Mouse (Mus musculus) forebrain, embryonic 16.5 days (tissue): Measurements from ENCODE around the gene Tcf7l2. TPM values are rescaled to one million over a fixed set of nuclear protein-coding genes. Genes with fewer than 3 reads are reported as not detected.

ENCODE experiments used
- ATAC-seq: fragments of 200-750 bp; cut with Nextera tagmentation; 2 replicates; pipeline ENCODE4 v1.8.0; 2017; ENCODE audit warnings: mild to moderate bottlenecking, moderate library complexity
- H3K27ac ChIP-seq: fragments of 300-500 bp; sonication (generic); 2 replicates; pipeline ENCODE4 v1.5.1; 2014; ENCODE audit warnings: low read length, control low read depth
- H3K27me3 ChIP-seq: fragments of 300-500 bp; sonication (generic); replicated peaks from 2 replicates; pipeline ENCODE4 v1.6.1; 2014; ENCODE audit warnings: low read length; ENCODE audit not compliant: control insufficient read depth, insufficient read depth
- H3K36me3 ChIP-seq: fragments of 300-500 bp; sonication (generic); 2 replicates; pipeline ENCODE4 v1.6.1; 2014; ENCODE audit not compliant: control insufficient read depth, insufficient read depth
- H3K4me1 ChIP-seq: fragments of 300-500 bp; sonication (generic); replicated peaks from 2 replicates; pipeline ENCODE4 v1.6.1; 2014; ENCODE audit warnings: low read length; ENCODE audit not compliant: control insufficient read depth, insufficient read depth
- H3K4me2 ChIP-seq: fragments of 300-500 bp; sonication (generic); 2 replicates; pipeline ENCODE4 v1.6.1; 2014; ENCODE audit warnings: mild to moderate bottlenecking, low read length, control low read depth
- H3K4me3 ChIP-seq: fragments of 300-500 bp; sonication (generic); replicated peaks from 2 replicates; pipeline ENCODE4 v1.5.1; 2014; ENCODE audit warnings: mild to moderate bottlenecking, low read length, control low read depth
- H3K9ac ChIP-seq: fragments of 300-500 bp; sonication (generic); replicated peaks from 2 replicates; pipeline ENCODE4 v1.6.1; 2014; ENCODE audit warnings: low read depth, low read length, control low read depth
- H3K9me3 ChIP-seq: fragments of 300-500 bp; sonication (generic); 2 replicates; pipeline ENCODE4 v1.6.1; 2016; ENCODE audit warnings: low read length; ENCODE audit not compliant: control insufficient read depth
- WGBS: fragments of 180-500 bp; shearing (Covaris S2); extraction: QIAGEN DNeasy Blood & Tissue Kit; methylation state at CpG from one replicate; pipeline ENCODE4 v1.1.7; 2014; 5-methylcytosine and 5-hydroxymethylcytosine counted together
- polyA plus RNA-seq: library from polyadenylated mRNA; unstranded; fragments of >200 nt; fragmentation: Nextera tagmentation; extraction: Ambion mirVana; gene quantifications from 2 replicates; pipeline ENCODE4 v1.2.1, GENCODE M21; 2015

Gene Tcf7l2
- polyA plus RNA-seq, 1 experiment from 2014 or later = 58.7 TPM

DNA sequence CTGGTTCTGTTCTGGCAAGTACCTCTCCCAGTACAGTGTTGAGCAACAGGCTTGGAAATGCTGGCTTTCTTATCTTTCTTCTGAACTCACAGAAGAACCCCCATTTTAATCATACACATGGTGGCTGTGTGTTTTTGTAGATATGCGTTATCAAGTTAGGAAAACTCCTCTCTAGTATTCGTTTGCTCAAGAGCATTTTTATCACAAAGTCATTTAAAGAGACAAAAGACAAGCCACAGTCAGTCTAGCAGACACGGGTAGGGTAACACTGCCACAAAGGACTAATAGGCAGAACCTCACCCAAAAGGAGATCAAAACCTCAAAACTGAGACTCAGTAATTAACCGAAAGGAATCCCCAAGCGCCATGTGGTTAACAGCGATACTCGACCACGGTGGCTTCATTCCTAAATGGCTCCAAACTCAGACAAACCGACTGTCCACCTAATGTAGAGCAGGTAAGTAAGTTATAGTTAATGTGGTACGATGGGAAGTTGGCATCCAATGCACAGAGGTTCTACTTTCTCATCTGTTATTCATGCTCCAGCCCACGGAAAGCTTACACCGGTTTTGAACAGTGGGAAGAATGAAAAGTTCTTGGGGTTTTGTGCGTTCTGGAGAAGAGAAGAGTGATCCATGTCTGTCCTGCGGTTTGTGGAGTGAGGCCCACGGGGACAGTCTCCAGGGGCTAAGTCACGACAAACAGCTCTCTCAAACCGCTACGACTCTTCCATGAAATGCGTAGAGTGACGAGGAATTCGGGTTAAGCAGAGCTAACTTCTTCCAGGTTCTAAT, 196.8 kb downstream of the Tcf7l2 start:
- Histone ChIP-seq H3K9me3 (0 out of 2 replicates have a peak, but pooled peaks cover 2% of the 10 kb centered on the region), H3K27me3 (peaks cover 4% of the 10 kb centered on the region; the same call in 1 of the 2 replicates), H3K9ac (no peak overlapping the region), H3K36me3 (no peaks in the 10 kb centered on the region), H3K4me3 (no peak overlapping the region), H3K4me2 (no peak overlapping the region), H3K27ac (no peak overlapping the region), H3K4me1 (peaks cover 17% of the 10 kb centered on the region)
- no peak for ATAC-seq
- WGBS = 93% methylated on average over 21 of the region's 21 CpGs

DNA sequence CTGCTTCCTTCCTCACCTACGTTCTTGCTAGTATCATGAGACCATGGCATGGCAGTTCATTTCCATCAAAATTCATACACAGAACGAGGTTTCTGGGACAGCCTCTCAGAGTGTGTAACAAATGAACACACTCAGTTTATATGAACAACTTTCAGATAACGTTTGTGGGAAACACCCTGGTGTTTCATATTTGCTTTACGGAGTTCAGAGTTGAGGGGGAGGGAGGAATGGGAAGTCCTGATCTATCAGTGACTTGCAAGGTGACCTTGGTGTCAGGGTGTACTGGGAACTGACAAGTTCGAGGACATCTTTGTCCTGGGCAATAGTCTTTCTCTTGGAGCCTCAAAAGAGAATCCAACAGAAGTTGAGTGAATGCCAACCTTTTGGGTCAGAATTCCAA, 197.5 kb downstream of the Tcf7l2 start:
- no peak overlapping the region for H3K4me2 ChIP-seq
- H3K9ac ChIP-seq = no peak overlapping the region
- H3K36me3 ChIP-seq = no peaks in the 10 kb centered on the region
- peaks cover 4% of the 10 kb centered on the region; the same call in 1 of the 2 replicates for H3K27me3 ChIP-seq
- no peak overlapping the region for H3K27ac ChIP-seq
- no peak overlapping the region for H3K4me3 ChIP-seq
- ATAC-seq = no peak
- H3K4me1 ChIP-seq = peaks cover 17% of the 10 kb centered on the region
- 92% methylated on average over 5 of the region's 5 CpGs for WGBS
- 0 out of 2 replicates have a peak, but pooled peaks cover 2% of the 10 kb centered on the region for H3K9me3 ChIP-seq

- H3K4me1 ChIP-seq = peaks cover 17% of the 10 kb centered on the region
- H3K36me3 ChIP-seq = no peaks in the 10 kb centered on the region
- no peak overlapping the region for H3K4me3 ChIP-seq
- no peak overlapping the region for H3K27ac ChIP-seq
- no peak overlapping the region for H3K4me2 ChIP-seq
- no peak overlapping the region for H3K9ac ChIP-seq
- H3K9me3 ChIP-seq = 0 out of 2 replicates have a peak, but pooled peaks cover 2% of the 10 kb centered on the region
- 92% methylated on average over 4 of the region's 4 CpGs for WGBS
- no peak for ATAC-seq
- peaks cover 4% of the 10 kb centered on the region; the same call in 1 of the 2 replicates for H3K27me3 ChIP-seq
These were observed 198.1 kb downstream of the Tcf7l2 start for GRCm38 (mm10) chr19:55939719-55940118.

DNA sequence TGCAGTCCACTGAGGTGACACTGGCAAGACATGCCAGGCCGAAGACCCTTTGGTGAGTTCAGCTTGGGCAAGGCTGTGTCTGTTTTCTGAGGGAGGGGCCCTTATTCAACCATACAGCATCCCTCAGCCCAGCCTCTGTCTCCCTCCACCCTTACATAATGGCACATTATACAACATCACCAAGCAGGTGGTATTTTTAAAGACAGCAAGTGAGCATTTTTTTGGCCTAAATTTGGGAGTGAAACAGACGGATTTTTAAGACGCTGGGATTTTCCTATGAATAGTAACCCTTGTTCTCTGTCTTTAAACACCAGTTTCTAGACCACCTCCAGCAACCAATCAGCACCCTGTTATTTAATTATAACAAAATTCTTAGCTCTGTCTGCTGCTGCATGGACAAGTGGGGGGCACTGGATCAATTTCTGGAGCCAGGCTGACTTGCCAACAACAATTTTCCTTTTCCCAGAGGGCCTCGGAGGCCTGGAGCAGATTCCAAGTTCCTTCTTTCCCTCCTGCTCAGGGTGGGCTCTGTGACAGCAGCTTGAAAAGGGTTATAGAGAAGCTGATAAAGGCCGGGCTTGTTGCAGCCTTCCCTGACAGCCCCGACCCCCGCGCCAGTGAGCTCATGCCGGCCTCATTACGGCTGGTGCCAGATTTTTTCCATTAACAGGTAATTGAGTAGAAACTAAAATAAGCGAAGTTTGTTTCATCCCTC, 199.1 kb downstream of the Tcf7l2 start:
- H3K27ac ChIP-seq = no peak overlapping the region
- peaks cover 4% of the 10 kb centered on the region; the same call in 1 of the 2 replicates for H3K27me3 ChIP-seq
- ATAC-seq = peak; percentile 97
- peak overlapping the region; percentile 39 for H3K4me2 ChIP-seq
- peaks cover 17% of the 10 kb centered on the region for H3K4me1 ChIP-seq
- no peaks in the 10 kb centered on the region for H3K36me3 ChIP-seq
- WGBS = 6% methylated on average over 11 of the region's 11 CpGs
- H3K4me3 ChIP-seq = no peak overlapping the region; the same call in 1 of the 2 replicates
- H3K9ac ChIP-seq = 0 out of 2 replicates have a peak overlapping the region, but pooled peaks have one; percentile 4
- H3K9me3 ChIP-seq = 0 out of 2 replicates have a peak, but pooled peaks cover 2% of the 10 kb centered on the region

DNA sequence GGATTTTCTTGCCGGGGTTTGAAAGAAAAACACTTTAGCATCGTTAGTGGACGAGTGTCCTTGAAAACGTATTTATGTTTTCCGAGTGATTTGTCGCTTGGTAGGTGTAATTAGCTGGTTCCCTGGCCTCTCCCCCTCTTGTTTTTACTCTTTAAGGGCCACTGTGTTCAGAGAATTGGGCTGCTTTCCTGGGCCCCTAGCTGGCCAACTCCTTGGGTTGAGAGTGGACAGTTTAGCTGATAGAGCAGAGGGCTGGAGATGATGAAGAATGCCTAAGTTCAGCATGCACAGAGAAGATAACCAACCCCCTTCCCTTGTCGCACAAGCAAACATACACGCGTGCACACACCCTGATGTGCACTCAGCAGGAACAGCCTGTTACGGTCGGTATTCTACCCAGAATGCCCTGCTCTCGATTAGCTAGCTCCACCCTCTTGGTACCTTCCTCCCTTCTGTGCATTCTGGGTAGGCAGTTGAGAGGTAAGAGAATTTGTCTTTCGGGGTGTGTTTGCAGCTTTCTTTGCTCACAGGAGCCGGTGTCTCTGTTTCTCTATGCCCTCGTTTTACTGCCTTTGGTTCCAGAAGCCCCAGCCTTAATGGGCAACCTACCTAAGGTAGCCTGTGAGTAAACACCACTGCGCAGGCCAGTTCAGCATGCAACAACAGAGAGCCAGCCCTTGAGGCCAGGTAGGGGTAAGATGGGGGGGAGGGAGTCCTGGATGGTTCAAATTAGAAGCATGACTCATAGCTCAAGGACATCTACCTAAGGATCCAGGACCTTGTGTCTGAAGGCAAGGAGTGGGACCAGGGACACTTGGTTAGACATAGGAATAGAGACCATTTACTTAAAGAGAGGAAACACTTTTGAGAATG, 199.9 kb downstream of the Tcf7l2 start:
- H3K9ac ChIP-seq = 0 out of 2 replicates have a peak overlapping the region, but pooled peaks have one; percentile 4
- 31% methylated on average over 16 of the region's 16 CpGs for WGBS
- H3K9me3 ChIP-seq = 0 out of 2 replicates have a peak, but pooled peaks cover 2% of the 10 kb centered on the region
- peaks cover 4% of the 10 kb centered on the region; the same call in 1 of the 2 replicates for H3K27me3 ChIP-seq
- 0 out of 2 replicates have a peak overlapping the region, but pooled peaks have one; percentile 2 for H3K4me3 ChIP-seq
- H3K4me1 ChIP-seq = peaks cover 17% of the 10 kb centered on the region
- H3K27ac ChIP-seq = no peak overlapping the region
- ATAC-seq = peak; percentile 75; the same call in 1 of the 2 replicates
- peak overlapping the region; percentile 39 for H3K4me2 ChIP-seq
- H3K36me3 ChIP-seq = no peaks in the 10 kb centered on the region

DNA sequence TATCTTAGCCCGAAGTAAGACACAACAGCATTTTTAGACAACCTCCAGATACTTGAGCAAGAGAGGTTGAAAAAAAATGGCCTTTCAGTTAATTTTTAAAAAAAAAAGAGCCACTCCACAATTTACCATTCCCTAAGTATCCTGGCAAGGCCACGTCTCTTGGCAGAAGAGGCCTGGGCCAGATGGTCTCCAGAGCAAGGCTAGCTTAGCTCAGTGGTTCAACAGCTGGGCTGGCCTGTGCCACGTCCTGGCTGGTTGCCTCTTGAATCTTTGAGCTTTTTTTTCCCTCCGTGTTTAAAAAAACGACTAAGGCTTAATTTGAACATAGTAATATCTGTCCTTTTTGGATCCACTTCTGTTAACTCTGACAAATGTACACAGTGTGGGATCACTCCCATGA, 209.8 kb downstream of the Tcf7l2 start:
- Histone ChIP-seq H3K36me3 (no peaks in the 10 kb centered on the region), H3K4me2 (no peak overlapping the region)

GRCm38 (mm10) chr19:55953207-55953606, 211.6 kb downstream of the Tcf7l2 start:
- peak; percentile 83 for ATAC-seq
- whole genome bisulfite sequencing = 12% methylated on average over 3 of the region's 3 CpGs
- Histone ChIP-seq H3K27me3 (no peaks in the 10 kb centered on the region), H3K4me3 (no peak overlapping the region), H3K27ac (no peak overlapping the region), H3K4me2 (no peak overlapping the region), H3K9ac (no peak overlapping the region), H3K36me3 (no peaks in the 10 kb centered on the region), H3K4me1 (peaks cover 8% of the 10 kb centered on the region), H3K9me3 (no peaks in the 10 kb centered on the region)

More for the DNA sequence above, 209.8 kb downstream of the Tcf7l2 start:
- Histone ChIP-seq H3K9ac (no peak overlapping the region), H3K4me3 (no peak overlapping the region), H3K4me1 (peaks cover 8% of the 10 kb centered on the region), H3K27me3 (no peaks in the 10 kb centered on the region), H3K27ac (no peak overlapping the region), H3K9me3 (no peaks in the 10 kb centered on the region)
- 0 out of 2 replicates have a peak, but pooled peaks have one; percentile 50 for ATAC-seq
- WGBS = 56% methylated on average over 5 of the region's 5 CpGs

DNA sequence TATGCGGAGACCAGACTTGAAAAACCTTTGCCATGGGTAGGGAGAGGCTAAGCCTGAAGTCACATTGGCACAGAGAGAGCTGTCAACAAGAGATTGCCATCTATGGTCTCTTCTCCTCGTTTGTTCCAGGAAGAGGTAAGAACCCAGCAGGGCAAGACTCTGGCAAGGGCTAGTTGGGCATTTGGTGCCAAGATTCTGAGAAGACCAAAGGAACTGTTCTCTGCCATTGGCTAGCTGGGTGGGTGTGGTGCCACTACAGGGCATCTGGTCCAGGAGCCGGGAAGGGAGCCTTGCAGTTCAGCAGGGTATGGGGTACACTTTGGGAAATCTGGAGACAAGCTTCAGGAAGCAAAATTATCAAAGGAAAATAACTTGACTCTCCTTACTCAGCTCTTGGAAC, 213.5 kb downstream of the Tcf7l2 start:
- Histone ChIP-seq H3K9ac (no peak overlapping the region), H3K4me3 (no peak overlapping the region), H3K36me3 (no peaks in the 10 kb centered on the region), H3K27me3 (no peaks in the 10 kb centered on the region), H3K27ac (no peak overlapping the region), H3K9me3 (peaks cover 9% of the 10 kb centered on the region; the same call in 1 of the 2 replicates), H3K4me2 (no peak overlapping the region), H3K4me1 (peaks cover 8% of the 10 kb centered on the region)
- WGBS = 85% methylated on average over 3 of the region's 3 CpGs
- no peak for ATAC-seq
